Mouse (Mus musculus) common myeloid progenitor, adult 5-6 weeks (primary cell): Measurements from ENCODE around the gene Slc6a21. TPM values are rescaled to one million over a fixed set of nuclear protein-coding genes. Genes with fewer than 3 reads are reported as not detected.
A peak's percentile ranks its signal among the peaks of the same experiment; 100 is the strongest.

Experiments
- ATAC-seq: replicated peaks from 2 replicates; pipeline ENCODE4 v1.8.0; 2016; ENCODE audit warnings: low read depth, mild to moderate bottlenecking, moderate TSS enrichment, inconsistent platforms; ENCODE audit not compliant: poor library complexity, severe bottlenecking
- total RNA-seq: library from RNA; stranded (forward); fragments of 200-1000, 187-1606 nt; gene quantifications from 2 replicates; pipeline ENCODE4 v1.2.3, GENCODE M21; 2017

Gene Slc6a21
- total RNA-seq, 1 experiment from 2014 or later, result not detected

DNA sequence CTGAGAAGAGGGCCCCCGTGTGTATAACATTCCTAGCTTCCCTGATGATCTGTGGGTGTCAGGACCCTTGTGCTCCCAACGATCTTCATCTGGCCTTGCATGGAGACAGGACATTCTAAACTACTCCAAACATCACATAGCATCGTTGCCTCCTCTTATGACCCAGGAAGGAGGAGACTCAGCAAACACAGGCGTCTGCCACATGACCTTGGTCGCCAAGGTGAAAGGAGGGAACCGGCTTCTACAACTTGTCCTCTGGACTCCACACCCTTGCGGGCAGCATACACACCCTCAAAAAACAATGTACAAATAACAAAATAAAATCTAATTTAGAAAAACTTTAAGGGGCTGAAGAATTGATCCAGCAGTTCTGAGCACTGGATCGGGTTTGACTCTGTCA is 34.7 kb downstream of the Slc6a21 start:
- ATAC-seq, result no peak

- ATAC-seq, result no peak
Measured at GRCm38 (mm10) chr7:45312686-45313453, 35.6 kb downstream of the Slc6a21 start.

- ATAC-seq, result no peak
Measured at GRCm38 (mm10) chr7:45313495-45313894, 36.2 kb downstream of the Slc6a21 start.

DNA sequence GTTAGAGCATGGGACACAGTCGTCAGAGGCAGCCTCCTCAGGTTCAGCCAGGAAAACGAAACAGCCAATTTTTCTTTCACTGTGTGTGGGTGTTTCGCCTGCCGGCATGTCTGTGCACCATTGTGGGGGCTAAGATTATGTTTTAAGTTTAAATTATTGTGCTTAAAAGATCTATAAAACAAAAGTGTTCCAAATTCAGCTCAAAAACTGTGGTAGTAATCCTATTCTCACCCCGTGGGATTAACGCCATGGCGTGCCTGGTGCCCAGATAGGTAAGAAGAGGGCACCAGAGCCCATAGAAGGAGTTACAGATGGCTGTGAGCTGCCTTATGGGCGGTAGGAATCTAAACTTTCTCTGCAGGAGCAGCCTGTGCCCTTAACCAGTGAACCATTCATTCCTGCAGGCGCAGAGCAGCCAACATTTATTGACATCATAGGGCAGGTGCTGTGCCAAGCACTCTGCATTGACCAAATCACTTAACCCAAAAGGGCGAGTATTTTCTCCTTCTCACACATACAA is 37.9 kb downstream of the Slc6a21 start:
- ATAC-seq, result no peak

- ATAC-seq, result no peak
Measured at GRCm38 (mm10) chr7:45316536-45316935, 39.2 kb downstream of the Slc6a21 start.

DNA sequence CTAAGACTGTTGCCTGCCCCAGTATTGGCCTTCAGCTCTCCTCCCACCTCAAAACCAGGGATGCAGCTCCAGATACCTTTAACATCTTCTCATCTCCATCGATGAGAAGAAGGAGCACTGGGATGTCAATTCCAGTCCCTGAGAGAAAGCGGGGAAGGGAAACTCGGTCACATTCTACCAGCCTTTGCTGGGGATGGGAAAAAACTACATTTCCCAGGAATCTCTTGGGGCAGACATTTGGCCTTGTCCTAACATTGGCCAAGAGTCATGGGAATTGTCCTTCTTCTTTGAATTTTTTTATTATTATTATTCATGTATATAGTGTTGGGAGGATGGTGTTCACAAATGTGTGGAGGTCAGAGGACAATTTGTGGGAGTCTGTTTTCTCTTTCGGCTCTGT is 44.9 kb downstream of the Slc6a21 start:
- no peak for ATAC-seq

DNA sequence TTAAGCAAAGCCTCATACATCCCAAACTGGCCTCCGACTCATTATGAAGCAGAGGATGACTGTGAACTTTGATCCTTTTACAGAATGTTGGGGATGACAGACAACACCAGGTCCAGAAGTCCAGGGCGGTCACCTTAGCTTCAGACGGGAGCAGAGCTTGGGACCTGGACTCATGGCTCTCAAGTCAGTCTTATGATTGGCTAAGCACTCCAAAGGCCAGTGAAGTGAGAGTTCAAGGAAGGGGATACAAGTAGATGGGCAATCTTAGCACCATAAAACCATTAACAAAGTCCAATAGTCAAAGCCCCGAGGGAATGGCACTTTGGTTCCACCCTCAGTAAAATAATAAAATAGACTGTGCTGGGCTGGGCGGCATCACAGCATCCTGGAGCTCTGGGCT is 45.8 kb downstream of the Slc6a21 start:
- ATAC-seq, result no peak

GRCm38 (mm10) chr7:45325800-45326199 is 48.5 kb downstream of the Slc6a21 start:
- ATAC-seq, result no peak

DNA sequence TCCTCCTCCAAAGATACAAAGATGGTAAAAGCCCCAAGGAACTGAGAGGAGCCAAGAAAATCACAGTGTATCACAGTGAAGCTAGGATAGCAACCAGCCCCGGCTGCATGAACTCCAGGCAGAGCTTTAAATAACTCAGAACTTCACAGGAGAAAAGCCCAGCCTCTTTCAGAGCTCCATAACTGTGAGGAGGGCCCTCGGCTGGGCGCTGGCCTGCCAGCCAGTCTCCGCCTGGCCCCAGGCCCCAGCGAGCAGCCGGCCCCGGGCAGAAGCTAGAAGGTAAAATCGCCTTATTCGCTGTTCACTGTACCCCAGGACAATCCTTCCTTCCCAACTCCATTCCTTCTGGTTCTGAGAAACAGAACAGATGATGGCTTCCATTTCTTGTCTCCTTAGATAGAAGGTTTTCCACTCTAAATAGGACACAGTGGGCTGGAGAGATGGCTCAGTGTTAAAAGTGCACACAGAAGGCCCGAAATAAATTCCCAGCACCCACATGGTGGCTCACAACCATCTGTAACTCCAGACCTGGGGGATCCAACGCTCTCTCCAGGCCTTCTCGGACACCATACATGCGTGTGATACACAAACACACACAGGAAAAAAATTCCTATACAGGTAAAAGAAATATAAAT is 51.6 kb downstream of the Slc6a21 start:
- ATAC-seq, result no peak

DNA sequence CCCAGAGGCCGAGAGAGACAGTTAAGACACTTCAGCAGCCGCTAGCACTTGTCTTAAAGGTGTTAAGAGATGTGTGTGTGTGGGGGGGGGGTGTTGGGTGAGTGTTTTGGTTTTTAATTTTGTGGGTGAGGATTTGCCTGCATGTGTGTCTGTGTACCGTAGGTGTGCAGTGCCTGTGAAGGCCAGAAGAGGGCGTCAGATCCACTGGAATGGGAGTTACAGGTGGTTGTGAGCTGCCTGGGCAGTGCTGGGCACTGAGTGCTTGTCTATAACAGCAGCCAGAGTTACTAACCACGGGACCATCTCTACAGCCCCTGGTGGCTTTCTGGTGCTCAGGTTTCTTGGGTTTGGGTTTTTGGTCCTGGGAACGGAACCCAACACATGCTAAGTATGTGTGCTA is 54.2 kb downstream of the Slc6a21 start:
- ATAC-seq, result no peak

DNA sequence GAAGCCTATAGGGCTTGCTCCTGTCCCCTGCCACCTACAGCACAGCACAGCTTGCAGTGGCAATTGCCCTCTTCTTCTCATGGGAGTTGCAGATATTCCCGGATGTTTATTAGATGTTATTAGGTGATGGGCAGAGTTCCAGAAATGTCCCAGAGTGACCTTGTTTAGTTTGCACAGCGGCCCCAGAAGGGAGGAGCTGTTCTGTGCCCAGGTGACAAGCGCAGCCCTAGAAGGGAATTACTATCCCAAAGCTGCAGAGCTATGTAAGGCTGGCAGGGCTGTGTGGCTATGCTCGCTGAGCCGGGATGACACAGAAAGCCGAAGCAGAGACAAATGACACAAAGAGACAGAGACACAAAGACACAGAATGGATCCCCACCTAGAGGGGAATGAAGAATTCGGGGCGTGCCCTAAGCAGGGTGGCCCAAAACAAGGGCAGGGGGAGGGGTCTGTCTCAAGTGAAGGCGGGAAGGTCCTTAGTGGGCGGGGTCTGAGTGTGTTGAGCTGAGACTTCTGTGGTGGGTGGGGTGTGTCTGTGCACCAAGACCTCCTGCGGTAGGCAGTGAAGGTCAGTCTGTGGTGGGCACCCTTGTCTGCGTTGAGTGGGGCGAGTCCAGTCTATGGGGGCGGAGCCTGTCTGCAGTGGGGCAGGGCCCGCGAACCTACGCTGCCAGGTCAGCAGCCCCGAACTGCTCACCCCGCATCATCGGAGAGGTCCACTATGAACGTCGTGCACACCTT is 55.5 kb downstream of the Slc6a21 start:
- ATAC-seq, result peak; percentile 62

DNA sequence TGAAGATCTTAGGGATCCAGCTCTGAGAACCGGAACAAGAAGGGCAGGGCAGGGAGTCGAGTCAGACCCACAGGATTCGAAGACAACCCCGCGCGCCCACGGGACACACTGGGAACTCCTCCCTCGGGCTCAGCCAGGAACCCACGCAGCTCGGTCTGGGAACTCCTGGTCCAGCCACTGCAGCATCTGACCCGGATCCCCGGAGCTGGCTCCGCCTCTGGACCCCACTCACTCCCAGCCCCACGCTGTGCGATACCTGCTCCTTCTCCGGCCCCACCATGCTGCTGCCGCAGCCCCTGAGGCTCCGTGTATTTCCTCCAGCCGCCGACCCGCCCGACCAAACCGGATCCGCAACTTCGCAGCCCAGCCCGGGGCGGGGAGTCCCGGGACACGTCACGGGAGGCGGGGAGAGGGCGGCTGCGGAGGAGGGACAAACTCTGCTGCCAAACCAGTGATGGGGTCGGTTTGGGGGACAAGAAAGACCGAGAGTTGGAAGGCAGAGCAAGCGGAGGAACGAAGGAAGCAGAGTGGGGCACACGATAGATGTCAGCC is 56.2 kb downstream of the Slc6a21 start, which contains the start of gene Trpm4:
Gene Trpm4 (minus strand): TSS at position 350 of the 552 bp plus-strand sequence.
- ATAC-seq, result peak; percentile 69

GRCm38 (mm10) chr7:45334605-45335004 is 57.3 kb downstream of the Slc6a21 start:
- no peak for ATAC-seq

DNA sequence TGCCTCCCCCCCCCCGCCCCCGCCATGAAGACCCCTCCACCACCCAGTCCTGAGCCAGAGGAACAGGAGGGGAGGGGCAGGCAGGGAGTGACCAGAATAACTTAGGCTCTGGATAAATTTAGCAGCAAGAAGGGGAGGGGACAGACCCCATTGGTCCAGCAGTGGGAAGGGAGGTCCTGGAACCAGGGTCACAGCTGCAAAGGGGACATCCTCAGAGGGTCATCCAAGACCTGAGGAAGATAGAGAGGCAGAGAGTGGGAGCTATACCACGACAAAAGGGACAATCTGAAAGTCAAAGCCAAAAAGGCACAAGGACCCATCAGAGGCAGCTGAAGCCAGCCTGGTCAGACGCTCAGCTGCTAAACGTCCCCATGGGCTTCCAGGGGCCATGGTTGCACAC is 57.7 kb downstream of the Slc6a21 start, which contains the start of gene Hrc:
Gene Hrc (plus strand): TSS at position 235 of the 400 bp plus-strand sequence.
- ATAC-seq, result no peak

GRCm38 (mm10) chr7:45336319-45336718 is 59.0 kb downstream of the Slc6a21 start:
- ATAC-seq, result no peak

GRCm38 (mm10) chr7:45337469-45337868 is 60.2 kb downstream of the Slc6a21 start:
- no peak for ATAC-seq

DNA sequence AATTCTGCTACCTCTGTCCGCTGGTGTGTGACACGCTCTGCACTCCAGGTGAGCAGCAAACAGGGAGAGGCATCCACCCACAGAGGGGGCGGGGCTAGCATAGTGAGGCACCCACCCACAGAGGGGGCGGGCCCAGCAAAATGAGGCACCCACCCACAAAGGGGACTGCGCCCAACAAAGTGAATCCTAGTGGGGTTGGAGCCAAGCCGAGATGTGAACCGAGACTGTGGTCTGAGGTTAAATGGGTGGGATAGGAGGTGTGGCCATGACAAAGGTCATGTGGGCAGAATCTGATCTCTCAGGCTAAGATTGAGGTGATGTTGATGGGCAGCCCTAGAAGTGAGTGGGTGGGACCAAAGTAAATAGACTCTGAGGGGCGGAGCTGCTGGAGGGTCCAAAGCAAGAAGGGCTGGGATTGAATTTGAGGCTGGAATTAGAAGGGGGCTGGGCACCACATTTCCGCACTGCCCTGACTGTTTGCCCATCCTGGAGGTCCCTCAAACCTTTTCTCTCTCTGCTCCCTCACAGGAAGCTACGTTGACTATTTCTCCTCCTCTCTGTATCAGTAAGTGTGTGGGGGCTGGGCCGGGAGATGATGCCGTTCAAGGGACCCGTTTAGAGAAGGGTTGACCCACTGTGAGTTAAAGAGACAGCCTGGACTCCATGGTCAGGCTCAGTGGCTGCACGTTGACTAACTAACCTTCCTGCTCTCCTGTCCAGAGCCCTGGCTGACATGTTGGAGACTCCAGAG is 61.0 kb downstream of the Slc6a21 start:
- peak; percentile 6; the same call in 1 of the 2 replicates for ATAC-seq
